Mouse (Mus musculus) neural tube, embryonic 15.5 days (tissue): ENCODE measurements around the gene Xaf1. TPM values are rescaled to one million over a fixed set of nuclear protein-coding genes. Genes with fewer than 3 reads are reported as not detected.
"Not testable (repeated sequence)": the region's sequence is repeated elsewhere in the genome, so short reads cannot be mapped to it uniquely, and the experiment has no call there.

Source experiments
- ATAC-seq: fragments of 200-750 bp; cut with Nextera tagmentation; 2 replicates; pipeline ENCODE4 v1.8.0; 2017; ENCODE audit warnings: mild to moderate bottlenecking, moderate TSS enrichment, moderate library complexity; ENCODE audit not compliant: low FRiP score
- H3K27ac ChIP-seq: fragments of 300-500 bp; sonication (generic); replicated peaks from 2 replicates; pipeline ENCODE4 v1.5.1; 2015; ENCODE audit warnings: mild to moderate bottlenecking, inconsistent platforms
- H3K27me3 ChIP-seq: fragments of 300-500 bp; sonication (generic); replicated peaks from 2 replicates; pipeline ENCODE4 v1.6.1; 2015; ENCODE audit warnings: inconsistent platforms
- H3K36me3 ChIP-seq: fragments of 300-500 bp; sonication (generic); 2 replicates; pipeline ENCODE4 v1.6.1; 2015; ENCODE audit warnings: inconsistent platforms
- H3K4me1 ChIP-seq: fragments of 300-500 bp; sonication (generic); 2 replicates; pipeline ENCODE4 v1.6.1; 2015; ENCODE audit warnings: inconsistent platforms
- H3K4me2 ChIP-seq: fragments of 300-500 bp; sonication (generic); 2 replicates; pipeline ENCODE4 v1.6.1; 2015; ENCODE audit warnings: inconsistent platforms, mild to moderate bottlenecking, moderate library complexity
- H3K4me3 ChIP-seq: fragments of 300-500 bp; sonication (generic); replicated peaks from 2 replicates; pipeline ENCODE4 v1.5.1; 2015; ENCODE audit warnings: mild to moderate bottlenecking, inconsistent platforms
- H3K9ac ChIP-seq: fragments of 300-500 bp; sonication (generic); replicated peaks from 2 replicates; pipeline ENCODE4 v1.6.1; 2015; ENCODE audit warnings: mild to moderate bottlenecking, inconsistent platforms
- H3K9me3 ChIP-seq: fragments of 300-500 bp; sonication (generic); replicated peaks from 2 replicates; pipeline ENCODE4 v1.6.1; 2016; ENCODE audit warnings: inconsistent platforms
- WGBS: fragments of 180-500 bp; shearing (Covaris S2); methylation state at CpG from one replicate; pipeline ENCODE4 v1.1.7; 2015; ENCODE audit warnings: mixed read lengths; 5-methylcytosine and 5-hydroxymethylcytosine counted together
- polyA plus RNA-seq: library from polyadenylated mRNA; unstranded; fragments of >200 nt; fragmentation: Nextera tagmentation; extraction: Ambion mirVana; gene quantifications from 2 replicates; pipeline ENCODE4 v1.2.1, GENCODE M21; 2015

Xaf1 gene
- polyA plus RNA-seq, 1 experiment from 2014 or later: 3.0 TPM

DNA sequence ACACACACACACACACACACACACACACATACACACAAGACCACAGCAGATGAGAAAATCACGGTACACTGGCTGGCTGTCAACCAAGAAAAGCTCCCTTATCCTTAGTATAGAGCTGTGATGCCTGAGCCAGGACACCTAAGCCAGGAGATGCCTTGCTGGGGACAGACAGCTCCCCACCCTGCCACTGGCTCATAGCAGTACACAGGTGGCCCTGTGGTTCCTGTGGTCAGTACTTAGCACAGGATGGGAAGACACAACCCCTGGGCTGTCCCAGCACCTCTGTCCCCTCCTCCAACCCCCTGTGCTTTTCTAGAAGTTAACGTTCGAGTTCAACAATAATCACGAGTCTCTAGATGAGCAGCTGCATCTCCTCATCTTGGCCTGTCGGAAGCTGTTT is 16.6 kb downstream of the Xaf1 start:
- no peak overlapping the region for H3K4me3 ChIP-seq
- 82% methylated on average over 5 of the region's 5 CpGs for WGBS
- peaks cover 5% of the 10 kb centered on the region; the same call in 1 of the 2 replicates for H3K4me1 ChIP-seq
- no peaks in the 10 kb centered on the region for H3K9me3 ChIP-seq
- H3K27ac ChIP-seq: no peak overlapping the region
- no peak overlapping the region for H3K4me2 ChIP-seq
- no peak overlapping the region for H3K9ac ChIP-seq
- H3K27me3 ChIP-seq: peaks cover 26% of the 10 kb centered on the region
- ATAC-seq: no peak
- no peaks in the 10 kb centered on the region for H3K36me3 ChIP-seq

DNA sequence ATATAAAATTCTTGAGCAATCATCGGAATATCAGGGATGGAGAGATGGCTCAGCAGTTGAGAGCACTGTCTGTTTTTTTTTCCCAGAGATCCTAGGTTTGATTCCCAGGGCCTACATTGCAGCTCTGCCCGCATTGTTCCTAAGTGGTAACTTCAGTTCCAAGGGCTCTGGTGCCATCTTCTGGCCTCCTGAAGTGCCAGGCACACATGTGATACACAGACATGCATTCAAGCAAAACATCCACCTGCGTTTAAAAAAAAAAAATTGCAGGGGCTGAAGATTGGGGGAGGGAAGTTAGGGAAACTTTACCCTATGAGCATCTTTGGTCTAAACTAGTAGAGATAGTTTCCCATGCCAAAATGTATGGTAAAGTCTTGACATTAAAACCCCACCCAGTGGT is 23.0 kb downstream of the Xaf1 start:
- H3K27ac ChIP-seq: no peak overlapping the region
- H3K4me2 ChIP-seq: no peak overlapping the region
- no peak overlapping the region for H3K4me3 ChIP-seq
- WGBS: 71% methylated on average over 3 of the region's 3 CpGs
- H3K4me1 ChIP-seq: no peaks in the 10 kb centered on the region
- no peaks in the 10 kb centered on the region for H3K27me3 ChIP-seq
- H3K9me3 ChIP-seq: no peaks in the 10 kb centered on the region
- ATAC-seq: no peak
- no peak overlapping the region for H3K9ac ChIP-seq
- no peaks in the 10 kb centered on the region for H3K36me3 ChIP-seq

DNA sequence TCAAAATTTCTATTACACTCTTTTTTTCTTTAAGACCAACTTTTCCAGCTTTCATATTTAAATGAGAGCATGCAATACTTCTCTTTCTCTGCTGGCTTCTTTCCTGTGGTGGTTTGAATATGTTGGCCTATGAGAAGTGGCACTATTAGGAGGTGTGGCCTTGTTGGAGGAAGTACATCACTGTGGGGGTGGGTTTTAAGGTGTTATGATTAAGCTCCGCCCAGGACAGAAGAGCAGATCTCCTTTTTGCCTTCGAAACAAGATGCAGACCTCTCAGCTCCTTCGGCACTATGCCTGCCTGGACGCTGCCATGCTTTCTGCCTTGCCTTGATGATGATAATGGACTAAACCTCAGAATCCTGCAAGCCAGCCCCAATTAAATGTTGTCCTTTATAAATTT is 24.3 kb downstream of the Xaf1 start:
- H3K9ac ChIP-seq: no peak overlapping the region
- H3K27me3 ChIP-seq: no peaks in the 10 kb centered on the region
- no peak for ATAC-seq
- WGBS: 86% methylated on average over 4 of the region's 4 CpGs
- no peak overlapping the region for H3K4me2 ChIP-seq
- no peaks in the 10 kb centered on the region for H3K9me3 ChIP-seq
- no peak overlapping the region for H3K4me3 ChIP-seq
- H3K36me3 ChIP-seq: no peaks in the 10 kb centered on the region
- no peaks in the 10 kb centered on the region for H3K4me1 ChIP-seq
- H3K27ac ChIP-seq: no peak overlapping the region

DNA sequence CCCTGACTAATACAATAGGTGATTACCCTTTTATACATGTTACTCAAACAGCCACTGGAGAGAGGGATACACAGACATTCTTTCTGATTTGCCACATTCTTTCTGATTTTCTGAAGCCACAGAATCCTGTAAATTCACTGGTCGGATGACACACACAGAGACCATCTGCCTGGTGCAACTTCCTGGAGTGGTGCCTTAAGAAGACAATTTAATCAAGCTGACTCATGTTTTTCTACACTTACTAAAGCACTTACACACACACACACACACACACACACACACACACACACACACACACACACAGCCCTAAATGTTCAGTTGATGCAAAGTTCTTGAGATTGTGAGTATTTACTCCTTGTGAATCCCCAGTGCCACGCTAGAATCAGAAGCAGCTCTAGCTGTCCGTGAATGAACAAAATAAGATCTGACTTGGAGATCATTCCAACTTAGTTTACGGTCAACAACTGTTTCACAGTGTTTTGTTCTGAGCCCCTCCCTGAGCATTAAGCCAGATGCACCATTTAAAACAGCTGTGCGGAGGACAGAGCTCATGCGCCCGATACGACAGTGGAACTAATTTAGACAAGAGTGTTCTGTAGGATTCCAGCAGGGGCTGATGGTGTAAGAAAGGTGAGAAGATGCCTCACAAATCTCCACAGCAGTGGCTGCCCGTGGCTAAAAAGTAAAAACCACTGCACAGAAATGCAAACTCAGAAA is 31.7 kb downstream of the Xaf1 start:
- H3K27ac ChIP-seq: no peak overlapping the region
- ATAC-seq: no peak
- H3K4me1 ChIP-seq: no peaks in the 10 kb centered on the region
- H3K27me3 ChIP-seq: no peaks in the 10 kb centered on the region
- no peak overlapping the region for H3K4me3 ChIP-seq
- no peaks in the 10 kb centered on the region for H3K9me3 ChIP-seq
- H3K4me2 ChIP-seq: no peak overlapping the region
- no peak overlapping the region for H3K9ac ChIP-seq
- H3K36me3 ChIP-seq: no peaks in the 10 kb centered on the region
- 71% methylated on average over 9 of the region's 9 CpGs for WGBS

DNA sequence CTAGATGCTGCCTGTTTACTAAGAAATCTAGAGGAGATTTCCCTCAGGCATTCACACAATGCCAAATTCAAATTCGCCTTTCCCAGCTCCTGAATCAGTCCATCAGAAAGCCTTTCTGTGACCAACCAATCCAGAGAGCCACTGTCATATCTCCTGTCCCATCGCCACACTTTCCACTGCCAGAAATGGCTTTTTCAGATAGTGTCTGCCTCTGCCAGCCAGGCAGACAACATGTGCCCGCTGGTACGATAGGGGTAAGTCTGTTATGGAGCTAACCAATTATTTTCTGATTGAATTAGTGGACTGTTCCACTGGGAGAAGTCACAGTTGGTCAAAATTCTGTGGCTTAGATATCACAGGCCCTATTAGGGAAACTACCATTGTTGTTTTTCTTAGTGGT is 33.2 kb downstream of the Xaf1 start:
- no peaks in the 10 kb centered on the region for H3K36me3 ChIP-seq
- ATAC-seq: no peak
- no peak overlapping the region for H3K27ac ChIP-seq
- 77% methylated on average over 4 of the region's 4 CpGs for WGBS
- H3K4me2 ChIP-seq: no peak overlapping the region
- no peak overlapping the region for H3K9ac ChIP-seq
- H3K27me3 ChIP-seq: no peaks in the 10 kb centered on the region
- H3K4me1 ChIP-seq: no peaks in the 10 kb centered on the region
- H3K9me3 ChIP-seq: no peaks in the 10 kb centered on the region
- H3K4me3 ChIP-seq: no peak overlapping the region

DNA sequence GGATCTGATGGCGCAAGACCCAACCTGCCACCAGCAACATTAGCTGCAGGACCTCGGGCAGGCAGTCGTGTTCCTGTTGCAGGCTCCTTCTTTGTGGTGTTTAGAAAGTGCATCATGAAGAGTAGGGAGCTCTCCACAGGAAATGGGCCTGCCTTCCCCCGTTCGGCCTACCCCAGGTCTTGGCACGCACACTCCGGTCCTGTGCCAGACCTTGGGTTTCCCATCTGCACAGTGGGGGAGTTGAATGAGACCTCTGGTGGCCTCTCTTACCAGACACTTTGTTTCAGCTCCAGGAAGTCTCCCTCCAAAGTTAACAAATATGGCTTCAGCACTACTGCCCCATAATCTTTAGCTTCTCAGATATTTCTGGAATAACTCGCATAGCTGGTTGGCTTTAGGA is 35.3 kb downstream of the Xaf1 start:
- ATAC-seq: no peak
- Histone ChIP-seq H3K4me3 (no peak overlapping the region), H3K9me3 (no peaks in the 10 kb centered on the region), H3K4me1 (no peaks in the 10 kb centered on the region), H3K4me2 (no peak overlapping the region), H3K9ac (no peak overlapping the region), H3K36me3 (no peaks in the 10 kb centered on the region), H3K27me3 (no peaks in the 10 kb centered on the region), H3K27ac (no peak overlapping the region)
- 85% methylated on average over 8 of the region's 8 CpGs for WGBS

DNA sequence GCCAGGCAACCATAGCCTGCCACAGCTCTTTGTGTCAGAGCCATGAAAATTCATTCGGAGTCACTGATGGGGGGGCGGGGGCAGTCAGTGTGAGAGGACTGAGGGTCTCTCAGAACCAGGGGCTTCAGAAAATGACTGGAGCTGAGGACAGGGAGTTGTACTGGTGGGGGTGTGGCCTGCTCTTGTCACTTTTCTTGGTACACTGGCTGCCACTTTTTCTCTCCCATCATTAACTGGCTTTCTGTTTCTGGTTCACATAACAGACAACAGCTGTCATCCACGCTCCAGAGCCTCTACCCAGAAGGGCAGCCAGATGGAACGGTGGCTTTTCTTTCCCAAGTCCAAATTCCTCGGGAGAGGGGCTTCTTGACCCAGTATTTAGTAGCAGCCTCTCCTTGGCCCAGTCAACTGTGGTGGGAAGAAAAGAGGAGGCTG is 37.0 kb downstream of the Xaf1 start:
- no peak; the same call in 1 of the 2 replicates for ATAC-seq
- Histone ChIP-seq H3K27ac (no peak overlapping the region), H3K4me2 (no peak overlapping the region), H3K9ac (no peak overlapping the region), H3K4me1 (peaks cover 3% of the 10 kb centered on the region), H3K27me3 (no peaks in the 10 kb centered on the region), H3K36me3 (no peaks in the 10 kb centered on the region), H3K9me3 (no peaks in the 10 kb centered on the region), H3K4me3 (no peak overlapping the region)
- WGBS: 18% methylated on average over 5 of the region's 5 CpGs

DNA sequence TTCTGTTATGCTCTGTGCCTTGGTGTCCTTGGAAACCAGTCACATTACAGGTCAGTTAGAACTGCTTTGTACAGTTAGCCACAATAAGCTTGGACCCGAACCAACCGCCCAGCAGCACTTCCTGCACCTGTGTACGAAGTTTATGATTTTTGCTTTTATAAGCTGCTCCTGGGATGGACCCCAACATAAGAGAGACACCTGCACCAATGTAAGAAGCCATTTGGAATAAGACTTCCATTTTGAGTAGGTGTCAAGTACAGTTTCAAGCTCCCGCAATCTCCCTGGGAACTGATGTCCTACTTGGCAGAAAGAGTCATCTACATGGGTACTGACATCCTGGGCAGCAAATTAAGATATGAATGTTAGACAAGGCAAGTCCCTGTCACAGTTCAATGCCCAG is 38.3 kb downstream of the Xaf1 start:
- Histone ChIP-seq H3K36me3 (no peaks in the 10 kb centered on the region), H3K27me3 (no peaks in the 10 kb centered on the region), H3K4me2 (no peak overlapping the region), H3K27ac (no peak overlapping the region), H3K4me1 (peaks cover 3% of the 10 kb centered on the region), H3K9ac (no peak overlapping the region), H3K9me3 (no peaks in the 10 kb centered on the region), H3K4me3 (no peak overlapping the region)
- 83% methylated on average over 4 of the region's 4 CpGs for WGBS
- no peak for ATAC-seq

DNA sequence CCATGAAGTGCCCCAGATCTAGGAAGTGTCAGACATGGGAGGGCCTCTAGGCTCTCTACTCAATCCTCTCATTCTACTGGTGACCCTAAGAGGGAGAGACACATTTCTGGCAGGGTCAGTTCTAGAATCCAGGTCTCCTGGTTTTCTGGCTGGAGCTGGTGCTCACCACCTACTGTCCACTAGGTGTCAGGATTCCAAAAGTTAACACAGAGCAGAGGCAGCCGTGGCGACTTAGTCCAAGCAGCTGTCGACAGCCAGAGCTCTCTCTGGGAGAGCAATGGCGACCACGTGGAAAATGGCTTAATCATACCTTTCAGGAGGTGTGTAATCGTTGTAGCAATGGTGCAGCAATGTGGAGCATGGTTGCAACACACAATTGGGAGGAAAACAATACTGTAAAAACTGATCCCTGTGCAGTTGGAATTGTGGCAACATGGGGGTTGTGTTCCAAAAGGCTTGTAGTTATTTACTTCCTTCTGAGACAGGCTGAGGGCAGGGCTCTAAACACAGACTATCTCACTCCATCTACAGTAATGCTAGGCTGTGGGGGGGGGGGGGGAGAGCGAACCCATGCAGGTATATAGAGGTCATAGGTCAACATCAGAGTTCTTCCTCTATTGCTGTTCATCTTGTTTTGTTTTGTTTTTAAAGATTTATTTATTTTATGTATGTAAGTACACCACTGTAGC is 41.3 kb downstream of the Xaf1 start:
- no peaks in the 10 kb centered on the region for H3K27me3 ChIP-seq
- no peaks in the 10 kb centered on the region for H3K36me3 ChIP-seq
- H3K4me1 ChIP-seq: peaks cover 3% of the 10 kb centered on the region
- no peaks in the 10 kb centered on the region for H3K9me3 ChIP-seq
- WGBS: 8% methylated on average over 7 of the region's 7 CpGs
- H3K27ac ChIP-seq: no peak overlapping the region
- ATAC-seq: peak; percentile 79
- no peak overlapping the region for H3K4me3 ChIP-seq
- H3K4me2 ChIP-seq: peak overlapping the region; percentile 42
- no peak overlapping the region for H3K9ac ChIP-seq

DNA sequence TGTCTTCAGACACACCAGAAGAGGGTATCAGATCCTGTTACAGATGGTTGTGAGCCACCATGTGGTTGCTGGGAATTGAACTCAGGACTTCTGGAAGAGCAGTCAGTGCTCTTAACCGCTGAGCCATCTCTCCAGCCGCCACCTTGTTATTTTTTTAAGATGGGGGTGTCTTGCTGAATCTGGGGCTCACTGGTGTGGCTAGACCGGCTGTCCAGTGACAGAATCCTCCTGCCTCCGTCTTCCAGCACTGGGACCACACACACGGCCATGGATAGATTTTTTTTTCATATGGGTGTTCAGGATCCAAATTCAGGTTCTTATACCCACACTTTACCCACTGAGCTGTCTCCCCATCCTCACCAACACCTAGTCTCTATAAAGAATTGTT is 41.8 kb downstream of the Xaf1 start:
- H3K9ac ChIP-seq, H3K4me3 ChIP-seq, H3K4me2 ChIP-seq, H3K4me1 ChIP-seq, H3K27me3 ChIP-seq, H3K27ac ChIP-seq, H3K9me3 ChIP-seq, ATAC-seq, H3K36me3 ChIP-seq: not testable (repeated sequence)
- 89% methylated on average over 5 of the region's 5 CpGs for WGBS

DNA sequence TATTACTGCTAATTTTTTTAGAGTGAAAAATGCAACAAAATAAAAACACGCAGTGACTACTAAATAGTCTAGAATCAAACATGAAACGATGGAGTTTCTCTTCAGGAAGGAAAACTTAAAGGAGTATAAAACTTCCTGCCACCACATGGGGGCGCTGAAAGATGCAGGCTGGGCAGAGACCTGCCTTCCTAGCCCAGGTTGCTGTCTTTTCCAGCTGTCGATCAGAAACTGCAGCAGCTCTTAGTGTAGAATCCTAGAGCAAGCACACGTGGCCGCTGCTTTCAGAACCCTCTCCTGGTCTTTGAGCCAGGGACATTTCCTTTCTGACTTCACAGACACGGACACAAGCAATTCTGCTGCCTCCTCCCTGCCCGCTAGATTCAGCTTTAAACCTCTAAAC is 42.5 kb downstream of the Xaf1 start:
- no peak overlapping the region for H3K4me2 ChIP-seq
- WGBS: 27% methylated on average over 8 of the region's 8 CpGs
- no peak overlapping the region for H3K9ac ChIP-seq
- no peak overlapping the region for H3K27ac ChIP-seq
- ATAC-seq: no peak
- peaks cover 3% of the 10 kb centered on the region for H3K4me1 ChIP-seq
- H3K4me3 ChIP-seq: no peak overlapping the region
- no peaks in the 10 kb centered on the region for H3K27me3 ChIP-seq
- H3K36me3 ChIP-seq: no peaks in the 10 kb centered on the region
- no peaks in the 10 kb centered on the region for H3K9me3 ChIP-seq

DNA sequence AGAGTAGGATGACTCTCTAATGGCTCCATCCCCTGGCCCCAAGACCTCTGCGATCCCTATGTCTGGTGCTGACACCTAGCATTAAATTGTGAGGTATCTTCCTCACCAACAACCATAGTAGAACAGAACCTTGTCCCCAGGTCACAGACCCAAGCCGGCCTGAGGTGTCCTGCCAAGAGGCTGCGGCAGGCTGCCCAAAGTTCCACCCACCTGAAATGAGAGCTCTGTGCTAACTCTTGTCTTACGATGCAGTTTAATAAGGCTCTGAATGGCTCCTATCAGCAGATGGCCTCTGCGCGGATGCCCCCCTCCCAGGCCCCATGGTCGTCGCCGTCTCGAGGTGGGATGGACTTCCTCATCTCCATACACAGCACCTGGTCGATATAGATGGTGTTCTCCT is 43.1 kb downstream of the Xaf1 start:
- no peaks in the 10 kb centered on the region for H3K9me3 ChIP-seq
- H3K27ac ChIP-seq: no peak overlapping the region
- no peak overlapping the region for H3K4me2 ChIP-seq
- WGBS: 89% methylated on average over 11 of the region's 11 CpGs
- ATAC-seq: no peak
- peaks cover 3% of the 10 kb centered on the region for H3K4me1 ChIP-seq
- H3K27me3 ChIP-seq: no peaks in the 10 kb centered on the region
- no peak overlapping the region for H3K4me3 ChIP-seq
- H3K9ac ChIP-seq: no peak overlapping the region
- no peaks in the 10 kb centered on the region for H3K36me3 ChIP-seq
